Mouse (Mus musculus) cerebellum, adult 18-20 months (tissue): ENCODE measurements around the gene Noto.

Source experiments
- DNase-seq, 2 experiments: peaks; one replicate each; pipeline ENCODE4 v3.0.0; 2021

The Noto gene

DNA sequence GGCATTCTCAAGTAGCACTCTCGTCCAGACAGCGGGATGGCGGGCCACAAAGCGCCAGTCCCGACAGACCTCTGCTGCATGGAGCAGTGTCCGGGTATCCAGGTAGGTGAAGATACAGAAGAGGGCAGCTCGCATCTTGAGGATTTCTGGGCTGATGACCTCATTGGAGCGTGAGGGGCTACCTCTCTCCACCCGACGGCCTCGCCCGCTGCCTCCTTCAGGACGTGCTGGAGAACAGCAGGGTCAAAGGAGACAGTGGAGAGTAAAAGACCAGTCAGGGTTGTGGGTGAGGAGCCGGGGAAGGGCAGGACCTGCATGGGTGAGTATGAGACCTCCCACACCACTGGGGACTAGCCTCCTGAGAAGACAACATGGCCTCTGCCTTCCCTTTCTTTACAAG is 54.7 kb downstream of the Noto start:
- DNase-seq: no peak
